Mouse (Mus musculus) layer of hippocampus, postnatal 25 days (tissue): ENCODE measurements around the gene Chchd6. TPM values are rescaled to one million over a fixed set of nuclear protein-coding genes. Genes with fewer than 3 reads are reported as not detected.

Source experiments
- DNase-seq, 2 experiments: peaks; one replicate each; pipeline ENCODE4 v3.0.0; 2022; ENCODE audit warnings: mixed read lengths in 2 of 2, low spot score in 1 of 2; ENCODE audit errors: extremely low spot score in 1 of 2
- total RNA-seq, 2 experiments: library from RNA; stranded (reverse); gene quantifications; 2 replicates each; pipeline ENCODE4 v1.2.3; 2021

The Chchd6 gene
- total RNA-seq, 2 experiments from 2014 or later: 62.4 to 74.8 TPM

- DNase-seq: peak in 1 of 2 experiments; percentile 51
Measured at GRCm38 (mm10) chr6:89339447-89339846, 256.0 kb downstream of the Chchd6 start.

- no peak for DNase-seq
Measured at GRCm38 (mm10) chr6:89338733-89339132, 256.7 kb downstream of the Chchd6 start.

GRCm38 (mm10) chr6:89337574-89337973 is 257.9 kb downstream of the Chchd6 start:
- no peak for DNase-seq

- no peak for DNase-seq
Measured at GRCm38 (mm10) chr6:89333964-89334702, 261.3 kb downstream of the Chchd6 start.

Other genes with a start within 250 kb of the Chchd6 start
- 100 to 1,000 TPM; 120 to 129 TPM for gene Plxna1, start 233.0 kb downstream of the Chchd6 start, total RNA-seq
- 1 to 10 TPM; 4.0 to 4.1 TPM for gene Txnrd3, start 48.3 kb upstream of the Chchd6 start, total RNA-seq
- gene Vmn1r40, start 111.9 kb upstream of the Chchd6 start, total RNA-seq: not detected
- not detected for gene Vmn1r41, start 145.1 kb upstream of the Chchd6 start, total RNA-seq